Mouse (Mus musculus) lung, postnatal 36 days (tissue): ENCODE data around the gene Cdca3.
"Not testable (repeated sequence)": the region's sequence is repeated elsewhere in the genome, so short reads cannot be mapped to it uniquely, and the experiment has no call there.

Experiments
- DNase-seq: peaks from one replicate; pipeline ENCODE4 v3.0.0; 2022; ENCODE audit warnings: mixed read lengths

Cdca3 gene

GRCm38 (mm10) chr6:124809775-124810538 is 19.4 kb upstream of the Cdca3 start:
- DNase-seq = no peak

GRCm38 (mm10) chr6:124810566-124811402 is 18.6 kb upstream of the Cdca3 start:
- DNase-seq = not testable (repeated sequence)

- DNase-seq = no peak
These were observed 18.0 kb upstream of the Cdca3 start for GRCm38 (mm10) chr6:124811403-124811665.

- no peak for DNase-seq
These were observed 17.4 kb upstream of the Cdca3 start for GRCm38 (mm10) chr6:124811701-124812560.

GRCm38 (mm10) chr6:124812848-124813247 is 16.5 kb upstream of the Cdca3 start:
- no peak for DNase-seq

- DNase-seq = peak; percentile 67
These were observed 15.9 kb upstream of the Cdca3 start for GRCm38 (mm10) chr6:124813496-124813895.

GRCm38 (mm10) chr6:124813933-124814332 is 15.4 kb upstream of the Cdca3 start, which contains the start of gene Tpi1:
Tpi1 (minus strand) TSS chr6:124814296.
- peak; percentile 95 for DNase-seq

GRCm38 (mm10) chr6:124814448-124814847 is 14.9 kb upstream of the Cdca3 start:
- no peak for DNase-seq

GRCm38 (mm10) chr6:124814858-124815774 is 14.2 kb upstream of the Cdca3 start:
- no peak for DNase-seq

GRCm38 (mm10) chr6:124816611-124817010 is 12.7 kb upstream of the Cdca3 start:
- no peak for DNase-seq

- no peak for DNase-seq
These were observed 12.2 kb upstream of the Cdca3 start for GRCm38 (mm10) chr6:124817125-124817524.

GRCm38 (mm10) chr6:124817563-124817962 is 11.8 kb upstream of the Cdca3 start:
- DNase-seq = no peak

GRCm38 (mm10) chr6:124817971-124818370 is 11.4 kb upstream of the Cdca3 start:
- peak; percentile 42 for DNase-seq

GRCm38 (mm10) chr6:124820891-124821290 is 8.5 kb upstream of the Cdca3 start:
- DNase-seq = no peak

GRCm38 (mm10) chr6:124822049-124822448 is 7.3 kb upstream of the Cdca3 start:
- DNase-seq = no peak

- DNase-seq = peak; percentile 40
These were observed 1.2 kb upstream of the Cdca3 start for GRCm38 (mm10) chr6:124828101-124828592.

- DNase-seq = peak; percentile 98
These were observed 703 bp downstream of the Cdca3 start for GRCm38 (mm10) chr6:124829799-124830700.

GRCm38 (mm10) chr6:124831199-124831598 is 1.9 kb downstream of the Cdca3 start:
- not testable (repeated sequence) for DNase-seq

GRCm38 (mm10) chr6:124831649-124832048 is 2.3 kb downstream of the Cdca3 start:
- DNase-seq = no peak

GRCm38 (mm10) chr6:124834512-124835081 is 5.2 kb downstream of the Cdca3 start:
- DNase-seq = peak; percentile 38
